Mouse (Mus musculus) lung, embryonic 16.5 days (tissue): ENCODE results near the gene Usf1. TPM values are rescaled to one million over a fixed set of nuclear protein-coding genes. Genes with fewer than 3 reads are reported as not detected.

Source experiments
- ATAC-seq: fragments of 200-750 bp; cut with Nextera tagmentation; 2 replicates; pipeline ENCODE4 v1.8.0; 2017; ENCODE audit warnings: low read depth, mild to moderate bottlenecking, moderate library complexity
- H3K27ac ChIP-seq: fragments of 300-500 bp; sonication (generic); 2 replicates; pipeline ENCODE4 v1.5.1; 2014; ENCODE audit warnings: mild to moderate bottlenecking, control low read depth, low read length
- H3K27me3 ChIP-seq: fragments of 300-500 bp; sonication (generic); 2 replicates; pipeline ENCODE4 v1.6.1; 2014; ENCODE audit warnings: low read depth, low read length, mixed read lengths; ENCODE audit not compliant: control insufficient read depth, insufficient read depth
- H3K36me3 ChIP-seq: fragments of 300-500 bp; sonication (generic); 2 replicates; pipeline ENCODE4 v1.6.1; 2014; ENCODE audit warnings: low read length; ENCODE audit not compliant: control insufficient read depth, insufficient read depth
- H3K4me1 ChIP-seq: fragments of 300-500 bp; sonication (generic); replicated peaks from 2 replicates; pipeline ENCODE4 v1.6.1; 2014; ENCODE audit warnings: low read length, mixed read lengths; ENCODE audit not compliant: control insufficient read depth, insufficient read depth
- H3K4me2 ChIP-seq: fragments of 300-500 bp; sonication (generic); 2 replicates; pipeline ENCODE4 v1.6.1; 2014; ENCODE audit warnings: low read depth, low read length, control low read depth
- H3K4me3 ChIP-seq: fragments of 300-500 bp; sonication (generic); 2 replicates; pipeline ENCODE4 v1.5.1; 2014; ENCODE audit warnings: mild to moderate bottlenecking, low read length, control low read depth
- H3K9ac ChIP-seq: fragments of 300-500 bp; sonication (generic); 2 replicates; pipeline ENCODE4 v1.6.1; 2014; ENCODE audit warnings: low read length, control low read depth
- H3K9me3 ChIP-seq: fragments of 300-500 bp; sonication (generic); 2 replicates; pipeline ENCODE4 v1.6.1; 2016; ENCODE audit warnings: low read length; ENCODE audit not compliant: control insufficient read depth
- WGBS: fragments of 180-500 bp; shearing (Covaris S2); extraction: QIAGEN DNeasy Blood & Tissue Kit; methylation state at CpG from one replicate; pipeline ENCODE4 v1.1.7; 2014; 5-methylcytosine and 5-hydroxymethylcytosine counted together
- polyA plus RNA-seq: library from polyadenylated mRNA; unstranded; fragments of >200 nt; fragmentation: Nextera tagmentation; extraction: Ambion mirVana; gene quantifications from 2 replicates; pipeline ENCODE4 v1.2.1, GENCODE M21; 2015

Usf1 gene
- polyA plus RNA-seq: 73.6 and 81.7 TPM in 2 replicates

DNA sequence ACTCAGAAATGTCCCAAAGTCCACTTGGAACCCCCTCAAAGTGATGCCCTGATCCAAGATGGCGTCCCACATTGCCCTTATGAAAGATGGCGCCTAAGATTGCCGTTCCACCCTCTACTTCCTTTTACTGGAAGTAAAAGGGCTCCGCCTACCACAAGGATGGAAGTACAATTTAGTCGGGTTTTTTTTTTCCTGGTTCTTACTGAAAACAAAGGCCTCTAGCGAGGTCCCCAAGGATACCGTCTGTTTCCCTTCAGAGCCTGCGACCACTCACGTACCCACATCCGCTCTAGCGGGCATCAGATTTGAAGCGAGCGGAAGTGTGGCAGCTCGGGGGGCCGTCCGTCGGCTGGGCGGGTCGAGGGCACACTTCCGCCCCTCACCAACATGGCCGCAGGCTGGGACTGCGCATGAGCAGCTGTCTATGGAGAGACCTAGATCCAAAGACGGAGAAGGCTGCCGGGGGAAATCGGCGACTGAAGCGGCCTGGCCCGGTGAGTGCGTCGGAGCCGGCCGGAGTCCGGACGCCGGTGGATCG is at the start of gene Usf1:
Gene Usf1, plus strand, starts transcription at position 367 of the 538 bp plus-strand sequence.
- Histone ChIP-seq H3K9me3 (no peaks in the 10 kb centered on the region), H3K27ac (peak within 1 kb of the TSS; percentile 93), H3K4me2 (peak within 1 kb of the TSS; percentile 60), H3K4me3 (peak within 1 kb of the TSS; percentile 67), H3K27me3 (no peaks in the 10 kb centered on the region), H3K36me3 (peaks cover 2% of the 10 kb centered on the region), H3K4me1 (peaks cover 11% of the 10 kb centered on the region), H3K9ac (peak within 1 kb of the TSS; percentile 88)
- WGBS: under 1% methylated on average over 36 of the region's 36 CpGs
- peak; percentile 98 for ATAC-seq

DNA sequence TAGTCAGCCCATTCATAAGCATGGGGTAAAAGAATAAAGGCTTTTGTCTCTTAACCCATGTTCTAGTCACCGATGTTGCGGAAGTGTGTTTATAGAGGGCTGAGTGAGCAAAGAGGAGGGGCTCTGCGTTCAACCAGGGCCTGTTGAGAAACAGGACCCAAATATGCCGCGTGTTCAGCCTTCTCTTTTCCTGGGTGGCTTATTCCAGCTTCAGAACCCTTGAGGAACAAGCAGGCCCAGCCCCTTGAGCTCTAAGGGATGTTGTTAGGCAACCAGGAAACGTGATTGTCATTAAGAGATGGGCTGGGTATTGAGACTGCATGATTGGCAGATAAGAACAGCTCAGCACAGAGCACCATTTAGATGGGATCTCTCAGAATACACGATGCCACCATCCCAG is 45.2 kb upstream of the Usf1 start:
- Histone ChIP-seq H3K9me3 (no peaks in the 10 kb centered on the region), H3K27ac (no peak overlapping the region), H3K4me2 (no peak overlapping the region), H3K4me1 (0 out of 2 replicates have a peak, but pooled peaks cover 2% of the 10 kb centered on the region), H3K36me3 (no peaks in the 10 kb centered on the region), H3K4me3 (no peak overlapping the region), H3K9ac (no peak overlapping the region), H3K27me3 (no peaks in the 10 kb centered on the region)
- WGBS: 45% methylated on average over 7 of the region's 7 CpGs
- ATAC-seq: no peak

DNA sequence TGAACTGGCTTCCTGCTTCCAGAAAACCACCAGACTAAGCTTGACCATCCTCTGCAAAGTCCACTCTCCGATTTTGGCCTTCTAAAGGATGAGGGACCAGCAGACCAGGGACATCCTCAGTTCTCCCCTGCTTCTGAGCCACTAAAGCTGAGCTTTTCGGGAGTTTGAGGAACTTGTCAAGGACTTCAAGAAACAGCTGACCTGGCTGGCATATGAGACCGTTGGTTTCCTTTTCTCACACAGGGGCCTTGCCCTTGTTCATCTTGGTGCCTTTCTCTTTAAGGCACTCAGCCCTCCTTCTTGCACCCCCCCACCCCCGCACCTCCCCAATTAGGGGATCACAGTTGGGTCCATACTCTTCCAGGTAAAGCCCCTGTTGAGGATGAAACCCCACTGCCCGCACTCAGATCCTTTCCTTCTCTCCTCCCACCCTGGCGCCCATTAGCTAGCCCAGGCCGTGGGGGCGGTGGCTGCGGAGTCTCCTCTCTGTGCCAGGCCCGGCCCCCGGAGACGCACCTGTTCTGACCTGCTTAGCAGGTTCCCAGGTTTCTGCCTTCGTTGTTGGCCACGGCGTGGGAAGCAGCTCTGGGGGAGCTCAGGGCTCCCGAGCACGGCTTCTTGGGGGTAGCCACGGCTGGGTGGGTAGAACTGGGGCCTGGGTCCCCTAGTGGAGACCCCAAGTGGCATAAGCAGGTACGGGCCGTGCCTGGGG is 41.1 kb upstream of the Usf1 start, which contains the start of gene Nectin4:
Gene Nectin4, plus strand, starts transcription at position 255 of the 712 bp plus-strand sequence.
- ATAC-seq: peak; percentile 85

DNA sequence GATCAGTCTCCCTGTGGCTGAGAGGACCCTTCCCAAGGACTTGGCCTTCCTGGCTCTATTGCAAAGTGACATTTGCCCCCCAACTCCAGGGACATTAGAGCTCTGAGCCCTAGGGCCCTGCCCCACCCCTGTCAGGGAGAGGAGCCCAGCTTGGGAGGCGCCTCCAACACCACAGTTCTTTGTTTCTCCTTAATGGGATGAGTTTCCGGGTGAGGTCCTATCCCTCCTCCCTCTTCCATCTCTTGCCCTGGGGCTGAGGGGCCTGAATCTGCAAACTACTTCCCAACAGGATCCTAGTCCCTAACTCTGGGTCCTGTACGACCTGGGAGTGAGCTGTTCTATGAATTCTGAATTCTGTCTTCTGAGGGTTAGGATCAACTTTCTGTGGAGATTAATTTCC is 38.2 kb upstream of the Usf1 start:
- no peaks in the 10 kb centered on the region for H3K27me3 ChIP-seq
- no peaks in the 10 kb centered on the region for H3K9me3 ChIP-seq
- no peak overlapping the region for H3K27ac ChIP-seq
- H3K4me1 ChIP-seq: peaks cover 11% of the 10 kb centered on the region; the same call in 1 of the 2 replicates
- 67% methylated on average over 3 of the region's 3 CpGs for WGBS
- H3K9ac ChIP-seq: no peak overlapping the region
- H3K4me3 ChIP-seq: no peak overlapping the region
- no peaks in the 10 kb centered on the region for H3K36me3 ChIP-seq
- H3K4me2 ChIP-seq: no peak overlapping the region
- ATAC-seq: no peak

More for the DNA sequence above, 41.1 kb upstream of the Usf1 start, which contains the start of gene Nectin4:
- Histone ChIP-seq H3K27ac (peak within 1 kb of the TSS; percentile 60; the same call in 1 of the 2 replicates), H3K9ac (peak within 1 kb of the TSS; percentile 63), H3K27me3 (no peaks in the 10 kb centered on the region), H3K4me2 (peak within 1 kb of the TSS; percentile 52), H3K9me3 (no peaks in the 10 kb centered on the region), H3K4me3 (peak within 1 kb of the TSS; percentile 36), H3K4me1 (peaks cover 4% of the 10 kb centered on the region; the same call in 1 of the 2 replicates), H3K36me3 (no peaks in the 10 kb centered on the region)
- 24% methylated on average over 20 of the region's 20 CpGs for WGBS

DNA sequence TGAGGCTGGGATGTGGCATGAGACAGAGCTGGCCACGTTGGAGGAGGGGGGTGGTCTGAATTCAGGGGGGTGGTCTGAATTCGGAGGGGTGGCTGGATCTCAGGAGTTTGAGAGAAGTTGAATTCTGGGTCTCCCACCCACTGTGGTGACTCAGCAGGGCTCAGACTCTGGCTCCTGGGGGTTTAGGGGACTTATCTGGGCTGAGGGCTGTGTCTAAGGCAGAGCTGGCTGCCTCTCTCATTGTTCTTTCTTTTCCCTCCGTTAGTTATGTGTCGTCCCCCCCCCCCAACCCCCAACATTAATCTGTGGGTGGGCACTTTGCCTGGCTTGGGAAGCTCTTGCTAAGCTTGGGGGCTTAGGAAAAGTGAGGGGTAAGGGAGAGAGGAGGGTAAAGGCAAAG is 37.2 kb upstream of the Usf1 start:
- no peaks in the 10 kb centered on the region for H3K9me3 ChIP-seq
- H3K4me2 ChIP-seq: no peak overlapping the region
- H3K36me3 ChIP-seq: no peaks in the 10 kb centered on the region
- H3K27ac ChIP-seq: no peak overlapping the region
- no peak overlapping the region for H3K4me3 ChIP-seq
- H3K4me1 ChIP-seq: peaks cover 11% of the 10 kb centered on the region; the same call in 1 of the 2 replicates
- no peaks in the 10 kb centered on the region for H3K27me3 ChIP-seq
- WGBS: 8% methylated on average over 4 of the region's 4 CpGs
- ATAC-seq: no peak
- no peak overlapping the region for H3K9ac ChIP-seq

DNA sequence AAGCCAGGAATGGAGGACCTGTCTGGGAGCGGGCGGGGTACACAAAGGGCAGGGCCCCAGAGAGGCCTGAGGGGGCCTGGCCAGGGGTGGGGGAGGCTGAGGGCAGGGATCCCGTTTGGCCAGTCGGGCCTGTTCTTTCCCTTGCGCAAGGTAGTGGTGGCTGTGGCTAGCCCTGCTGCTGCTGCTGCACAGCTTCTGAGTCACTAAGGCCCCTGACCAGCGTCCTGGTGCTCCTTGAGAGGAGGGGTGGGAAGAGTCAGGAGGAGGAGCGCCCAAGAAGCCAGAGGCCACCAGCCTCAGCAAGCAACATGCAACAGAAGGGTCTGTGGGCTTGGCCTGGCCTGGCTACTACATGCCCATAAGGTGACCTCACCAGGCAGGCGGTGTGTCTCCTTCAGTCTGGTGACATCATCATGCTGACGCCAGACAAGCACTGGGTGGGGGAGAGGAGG is 35.4 kb upstream of the Usf1 start:
- peaks cover 16% of the 10 kb centered on the region for H3K4me1 ChIP-seq
- H3K9me3 ChIP-seq: no peaks in the 10 kb centered on the region
- H3K36me3 ChIP-seq: no peaks in the 10 kb centered on the region
- H3K4me3 ChIP-seq: no peak overlapping the region
- H3K4me2 ChIP-seq: peak overlapping the region; percentile 19; the same call in 1 of the 2 replicates
- no peak overlapping the region for H3K9ac ChIP-seq
- H3K27me3 ChIP-seq: peaks cover 2% of the 10 kb centered on the region; the same call in 1 of the 2 replicates
- peak overlapping the region; percentile 47; the same call in 1 of the 2 replicates for H3K27ac ChIP-seq
- ATAC-seq: peak; percentile 87
- 33% methylated on average over 9 of the region's 9 CpGs for WGBS

DNA sequence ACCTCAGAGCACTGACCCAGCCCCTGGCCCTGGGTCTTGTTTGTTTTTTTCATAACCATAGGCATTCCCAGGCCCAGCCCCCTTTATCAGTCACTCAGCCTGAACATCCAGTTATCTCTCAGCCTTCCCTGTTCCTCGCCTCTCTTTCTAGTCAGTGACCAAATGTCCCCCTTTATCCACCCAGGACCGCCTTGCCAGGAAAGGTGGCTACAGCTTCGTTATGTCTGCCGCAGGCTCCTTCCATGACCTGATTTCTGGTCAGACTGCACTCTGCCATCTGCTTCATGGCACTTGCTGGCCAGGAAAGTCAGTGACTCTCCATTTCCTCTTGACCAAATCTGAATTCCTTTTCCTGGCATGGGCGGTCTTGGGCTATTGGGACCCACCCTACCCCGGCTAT is 32.8 kb upstream of the Usf1 start:
- peaks cover 14% of the 10 kb centered on the region for H3K4me1 ChIP-seq
- WGBS: 81% methylated on average over 6 of the region's 6 CpGs
- ATAC-seq: no peak
- H3K4me3 ChIP-seq: no peak overlapping the region
- no peak overlapping the region for H3K4me2 ChIP-seq
- no peak overlapping the region for H3K9ac ChIP-seq
- no peak overlapping the region for H3K27ac ChIP-seq
- no peaks in the 10 kb centered on the region for H3K9me3 ChIP-seq
- H3K27me3 ChIP-seq: peaks cover 2% of the 10 kb centered on the region; the same call in 1 of the 2 replicates
- no peaks in the 10 kb centered on the region for H3K36me3 ChIP-seq

DNA sequence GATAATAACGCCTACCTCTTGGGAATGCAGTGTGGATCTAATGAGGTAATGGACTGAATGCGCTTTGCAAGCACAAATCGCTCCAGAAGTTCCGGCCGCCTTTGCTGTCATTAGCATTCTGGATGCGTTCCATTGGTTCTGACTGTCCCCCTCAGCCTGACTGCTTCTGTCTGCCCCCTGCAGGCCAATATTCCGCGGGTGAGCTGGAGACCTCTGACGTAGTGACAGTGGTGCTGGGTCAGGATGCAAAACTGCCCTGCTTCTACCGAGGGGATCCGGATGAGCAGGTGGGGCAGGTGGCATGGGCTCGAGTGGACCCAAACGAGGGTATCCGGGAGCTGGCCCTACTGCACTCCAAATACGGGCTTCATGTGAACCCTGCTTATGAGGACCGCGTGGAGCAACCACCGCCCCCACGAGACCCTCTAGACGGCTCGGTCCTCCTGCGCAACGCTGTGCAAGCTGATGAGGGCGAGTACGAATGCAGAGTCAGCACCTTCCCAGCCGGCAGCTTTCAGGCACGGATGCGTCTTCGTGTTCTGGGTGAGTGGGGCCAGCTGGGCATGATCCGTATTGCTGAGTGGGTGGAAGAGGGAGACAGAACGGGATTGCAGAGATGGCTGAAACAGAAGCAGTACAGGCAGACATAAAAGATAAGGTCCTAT is 31.0 kb upstream of the Usf1 start:
- Histone ChIP-seq H3K9me3 (no peaks in the 10 kb centered on the region), H3K4me2 (peak overlapping the region; percentile 53), H3K4me1 (peaks cover 11% of the 10 kb centered on the region), H3K9ac (peak overlapping the region; percentile 29; the same call in 1 of the 2 replicates), H3K4me3 (peak overlapping the region; percentile 26), H3K27me3 (peaks cover 2% of the 10 kb centered on the region; the same call in 1 of the 2 replicates), H3K27ac (no peak overlapping the region), H3K36me3 (no peaks in the 10 kb centered on the region)
- ATAC-seq: peak; percentile 73
- WGBS: 3% methylated on average over 31 of the region's 31 CpGs
